In genomic region chr2:152397680-152398435, GRCm38 (mm10) we compare ENCODE assay signal across 8 mouse cellular contexts. TPM values are rescaled to one million over a fixed set of nuclear protein-coding genes. Genes with fewer than 3 reads are reported as not detected.
DNase-seq lines count a peak whose midpoint lies in the region; ATAC-seq and TF ChIP-seq lines count a peak whose summit lies in the region.

Gene Sox12 (minus strand): TSS chr2:152398063.

- H3K36me3 ChIP-seq in hindbrain, embryonic 13.5 days, result peaks cover 9% of the 10 kb centered on the region; the same call in 1 of the 2 replicates

- ATAC-seq in Patski, result peak; percentile 70
- peak; percentile 71 for ATAC-seq in hindbrain, embryonic 13.5 days (ENCODE audit: low FRiP score)

- in situ Hi-C loops in Patski (cut with MboI; ENCODE audit: low pct_unique_long_range_greater_than_20kb), result no loop called here

- peaks cover 51% of the 10 kb centered on the region for H3K4me1 ChIP-seq in hindbrain, embryonic 13.5 days (replicated peaks)

- peak within 1 kb of the TSS; percentile 97 for H3K4me2 ChIP-seq in hindbrain, embryonic 13.5 days

- CTCF ChIA-PET in Patski (lab: Charles Lee), result no interaction called here

- POLR2A ChIA-PET in Patski (lab: Charles Lee), result interaction anchor here (1.0 to 1.4 kb wide), 2 partner anchors 13 to 46 kb away, joined by 3 read pairs; no protein-coding TSS in a partner anchor

- no peak for DNase-seq in Patski (ENCODE audit: low read depth, low spot score)
- peak; percentile 100 for DNase-seq in cerebellum, postnatal 14 days
- DNase-seq in frontal cortex, postnatal 25 days (ENCODE audit: low spot score in 2 of 2), result peak; percentile 94 to 97
- peak; percentile 95 to 98 for DNase-seq in layer of hippocampus, postnatal 14 days (ENCODE audit: low spot score in 2 of 2)
- DNase-seq in lung, postnatal 14 days, result peak; percentile 99
- DNase-seq in ovary, postnatal 36 days (ENCODE audit: low spot score), result peak; percentile 97
- peak; percentile 94 for DNase-seq in thymus, postnatal 14 days

- no peak for TF ChIP-seq CTCF in Patski (IDR thresholded peaks at IDR 0.05)

- H3K27me3 ChIP-seq in Patski, result no peaks in the 10 kb centered on the region
- no peaks in the 10 kb centered on the region for H3K27me3 ChIP-seq in hindbrain, embryonic 13.5 days

- H3K4me3 ChIP-seq in hindbrain, embryonic 13.5 days, result peak within 1 kb of the TSS; percentile 86

- under 1% methylated on average over 87 of the region's 104 CpGs for WGBS in hindbrain, embryonic 13.5 days

- H3K9ac ChIP-seq in hindbrain, embryonic 13.5 days, result peak within 1 kb of the TSS; percentile 99

- H3K9me3 ChIP-seq in hindbrain, embryonic 13.5 days, result no peaks in the 10 kb centered on the region

- peak within 1 kb of the TSS; percentile 100 for H3K27ac ChIP-seq in hindbrain, embryonic 13.5 days

RNA-seq across cellular contexts. Expression of gene Sox12, which starts in this region (rescaled TPM):
- 19.6 TPM for polyA plus RNA-seq in Patski (2021)
- polyA plus RNA-seq in hindbrain, embryonic 13.5 days (2015; fragmentation: Nextera tagmentation; extraction: Ambion mirVana), result 16.4 and 16.9 TPM in 2 replicates
- total RNA-seq in layer of hippocampus, postnatal 14 days (2021), result 10 to 100 TPM; 21.4 to 23.1 TPM
